Mouse (Mus musculus) stomach, embryonic 14.5 days (tissue): ENCODE measurements around the gene Msx1. TPM values are rescaled to one million over a fixed set of nuclear protein-coding genes. Genes with fewer than 3 reads are reported as not detected.

Experiments used
- ATAC-seq: fragments of 200-750 bp; cut with Nextera tagmentation; 2 replicates; pipeline ENCODE4 v1.8.0; 2017; ENCODE audit warnings: low read depth, moderate TSS enrichment; ENCODE audit not compliant: insufficient number of reproducible peaks, insufficient read depth, low FRiP score
- H3K27ac ChIP-seq: fragments of 300-500 bp; sonication (generic); 2 replicates; pipeline ENCODE4 v1.5.1; 2014; ENCODE audit warnings: mild to moderate bottlenecking, low read length, moderate library complexity, mixed read lengths
- H3K27me3 ChIP-seq: fragments of 300-500 bp; sonication (generic); 2 replicates; pipeline ENCODE4 v1.6.1; 2014; ENCODE audit warnings: low read length, control low read depth, mixed read lengths; ENCODE audit not compliant: control insufficient read depth, insufficient read depth
- H3K36me3 ChIP-seq: fragments of 300-500 bp; sonication (generic); 2 replicates; pipeline ENCODE4 v1.6.1; 2014; ENCODE audit warnings: mild to moderate bottlenecking, control low read depth, low read length, moderate library complexity, mixed read lengths; ENCODE audit not compliant: control insufficient read depth, insufficient read depth
- H3K4me1 ChIP-seq: fragments of 300-500 bp; sonication (generic); 2 replicates; pipeline ENCODE4 v1.6.1; 2014; ENCODE audit warnings: low read length, control low read depth, mixed read lengths; ENCODE audit not compliant: control insufficient read depth, insufficient read depth
- H3K4me2 ChIP-seq: fragments of 300-500 bp; sonication (generic); replicated peaks from 2 replicates; pipeline ENCODE4 v1.6.1; 2014; ENCODE audit warnings: low read depth, low read length, control low read depth
- H3K4me3 ChIP-seq: fragments of 300-500 bp; sonication (generic); 2 replicates; pipeline ENCODE4 v1.5.1; 2014; ENCODE audit warnings: low read depth, low read length, control low read depth
- H3K9ac ChIP-seq: fragments of 300-500 bp; sonication (generic); replicated peaks from 2 replicates; pipeline ENCODE4 v1.6.1; 2014; ENCODE audit warnings: low read depth, mild to moderate bottlenecking, control low read depth, low read length, moderate library complexity, mixed read lengths
- H3K9me3 ChIP-seq: fragments of 300-500 bp; sonication (generic); 2 replicates; pipeline ENCODE4 v1.6.1; 2016; ENCODE audit warnings: low read depth, low read length, control low read depth; ENCODE audit not compliant: control insufficient read depth
- WGBS: fragments of 180-500 bp; shearing (Covaris S2); extraction: QIAGEN DNeasy Blood & Tissue Kit; methylation state at CpG from one replicate; pipeline ENCODE4 v1.1.7; 2014; 5-methylcytosine and 5-hydroxymethylcytosine counted together
- polyA plus RNA-seq: library from polyadenylated mRNA; unstranded; fragments of >200 nt; fragmentation: Nextera tagmentation; extraction: Ambion mirVana; gene quantifications from 2 replicates; pipeline ENCODE4 v1.2.1, GENCODE M21; 2014

The Msx1 gene
- polyA plus RNA-seq, 1 experiment from 2014 or later: 2.1 TPM

- no peak overlapping the region for H3K27ac ChIP-seq
- no peak overlapping the region for H3K4me3 ChIP-seq
- no peak for ATAC-seq
- no peak overlapping the region for H3K9ac ChIP-seq
- 70% methylated on average over 5 of the region's 5 CpGs for WGBS
- H3K27me3 ChIP-seq: no peaks in the 10 kb centered on the region
- no peaks in the 10 kb centered on the region for H3K9me3 ChIP-seq
- no peaks in the 10 kb centered on the region for H3K36me3 ChIP-seq
- no peaks in the 10 kb centered on the region for H3K4me1 ChIP-seq
- H3K4me2 ChIP-seq: no peak overlapping the region
These were observed 27.6 kb downstream of the Msx1 start for GRCm38 (mm10) chr5:37796751-37797150.

GRCm38 (mm10) chr5:37795691-37796090 is 28.7 kb downstream of the Msx1 start:
- no peak overlapping the region for H3K4me3 ChIP-seq
- H3K27ac ChIP-seq: no peak overlapping the region
- H3K27me3 ChIP-seq: no peaks in the 10 kb centered on the region
- no peak overlapping the region for H3K4me2 ChIP-seq
- H3K9ac ChIP-seq: no peak overlapping the region
- no peaks in the 10 kb centered on the region for H3K36me3 ChIP-seq
- H3K4me1 ChIP-seq: no peaks in the 10 kb centered on the region
- WGBS: 87% methylated on average over 6 of the region's 6 CpGs
- H3K9me3 ChIP-seq: no peaks in the 10 kb centered on the region
- no peak for ATAC-seq

GRCm38 (mm10) chr5:37792154-37792553 is 32.2 kb downstream of the Msx1 start:
- Histone ChIP-seq H3K27ac (no peak overlapping the region), H3K4me2 (no peak overlapping the region), H3K36me3 (no peaks in the 10 kb centered on the region), H3K4me3 (no peak overlapping the region), H3K4me1 (no peaks in the 10 kb centered on the region), H3K9me3 (no peaks in the 10 kb centered on the region), H3K27me3 (no peaks in the 10 kb centered on the region), H3K9ac (no peak overlapping the region)
- no peak for ATAC-seq
- WGBS: 52% methylated on average over 5 of the region's 5 CpGs

GRCm38 (mm10) chr5:37784847-37785391 is 39.5 kb downstream of the Msx1 start:
- H3K4me1 ChIP-seq: no peaks in the 10 kb centered on the region
- no peaks in the 10 kb centered on the region for H3K9me3 ChIP-seq
- ATAC-seq: no peak
- H3K27ac ChIP-seq: no peak overlapping the region
- no peaks in the 10 kb centered on the region for H3K27me3 ChIP-seq
- no peaks in the 10 kb centered on the region for H3K36me3 ChIP-seq
- no peak overlapping the region for H3K9ac ChIP-seq
- H3K4me2 ChIP-seq: no peak overlapping the region
- WGBS: 69% methylated on average over 9 of the region's 9 CpGs
- H3K4me3 ChIP-seq: no peak overlapping the region

GRCm38 (mm10) chr5:37783306-37783705 is 41.1 kb downstream of the Msx1 start:
- Histone ChIP-seq H3K27me3 (no peaks in the 10 kb centered on the region), H3K27ac (no peak overlapping the region), H3K9me3 (no peaks in the 10 kb centered on the region), H3K4me2 (no peak overlapping the region), H3K9ac (no peak overlapping the region), H3K36me3 (no peaks in the 10 kb centered on the region), H3K4me1 (no peaks in the 10 kb centered on the region), H3K4me3 (no peak overlapping the region)
- no peak for ATAC-seq
- WGBS: 62% methylated on average over 8 of the region's 8 CpGs

- ATAC-seq: no peak
- Histone ChIP-seq H3K4me1 (no peaks in the 10 kb centered on the region), H3K36me3 (no peaks in the 10 kb centered on the region), H3K9me3 (no peaks in the 10 kb centered on the region), H3K27ac (no peak overlapping the region), H3K4me2 (no peak overlapping the region), H3K4me3 (no peak overlapping the region), H3K9ac (no peak overlapping the region), H3K27me3 (no peaks in the 10 kb centered on the region)
- WGBS: 56% methylated on average over 5 of the region's 5 CpGs
These were observed 48.7 kb downstream of the Msx1 start for GRCm38 (mm10) chr5:37775681-37776080.

GRCm38 (mm10) chr5:37774011-37774410 is 50.4 kb downstream of the Msx1 start:
- no peaks in the 10 kb centered on the region for H3K27me3 ChIP-seq
- H3K4me2 ChIP-seq: no peak overlapping the region
- H3K36me3 ChIP-seq: no peaks in the 10 kb centered on the region
- no peak overlapping the region for H3K27ac ChIP-seq
- WGBS: 72% methylated on average over 4 of the region's 4 CpGs
- no peak overlapping the region for H3K9ac ChIP-seq
- no peaks in the 10 kb centered on the region for H3K9me3 ChIP-seq
- no peak overlapping the region for H3K4me3 ChIP-seq
- H3K4me1 ChIP-seq: no peaks in the 10 kb centered on the region
- ATAC-seq: no peak

- WGBS: 88% methylated on average over 6 of the region's 6 CpGs
- Histone ChIP-seq H3K27me3 (no peaks in the 10 kb centered on the region), H3K4me2 (no peak overlapping the region), H3K9me3 (no peaks in the 10 kb centered on the region), H3K9ac (no peak overlapping the region), H3K36me3 (no peaks in the 10 kb centered on the region), H3K27ac (no peak overlapping the region), H3K4me1 (no peaks in the 10 kb centered on the region), H3K4me3 (no peak overlapping the region)
- ATAC-seq: no peak
These were observed 53.5 kb downstream of the Msx1 start for GRCm38 (mm10) chr5:37770870-37771269.
